Mouse (Mus musculus) stomach, postnatal 0 days (tissue): Measurements from ENCODE around the gene Pvr. TPM values are rescaled to one million over a fixed set of nuclear protein-coding genes. Genes with fewer than 3 reads are reported as not detected.

ENCODE experiments used
- ATAC-seq: fragments of 200-750 bp; cut with Nextera tagmentation; 2 replicates; pipeline ENCODE4 v1.8.0; 2017; ENCODE audit not compliant: low FRiP score, low TSS enrichment
- DNase-seq: peaks from one replicate; pipeline ENCODE4 v3.0.0-alpha.2; 2016; ENCODE audit warnings: low spot score
- H3K27ac ChIP-seq: fragments of 300-500 bp; sonication (generic); replicated peaks from 2 replicates; pipeline ENCODE4 v1.5.1; 2014; ENCODE audit warnings: mild to moderate bottlenecking, control low read depth
- H3K27me3 ChIP-seq: fragments of 300-500 bp; sonication (generic); 2 replicates; pipeline ENCODE4 v1.6.1; 2014; ENCODE audit warnings: low read length; ENCODE audit not compliant: control insufficient read depth, insufficient read depth
- H3K36me3 ChIP-seq: fragments of 300-500 bp; sonication (generic); 2 replicates; pipeline ENCODE4 v1.6.1; 2014; ENCODE audit warnings: low read length, mixed read lengths; ENCODE audit not compliant: control insufficient read depth, insufficient read depth
- H3K4me1 ChIP-seq: fragments of 300-500 bp; sonication (generic); replicated peaks from 2 replicates; pipeline ENCODE4 v1.6.1; 2014; ENCODE audit warnings: antibody characterized with exemption; ENCODE audit not compliant: control insufficient read depth, insufficient read depth
- H3K4me2 ChIP-seq: fragments of 300-500 bp; sonication (generic); replicated peaks from 2 replicates; pipeline ENCODE4 v1.6.1; 2014; ENCODE audit warnings: low read depth, mild to moderate bottlenecking, control low read depth, moderate library complexity
- H3K4me3 ChIP-seq: fragments of 300-500 bp; sonication (generic); 2 replicates; pipeline ENCODE4 v1.5.1; 2014; ENCODE audit warnings: low read depth, low read length, control low read depth
- H3K9ac ChIP-seq: fragments of 300-500 bp; sonication (generic); 2 replicates; pipeline ENCODE4 v1.6.1; 2014; ENCODE audit warnings: mild to moderate bottlenecking, low read length, control low read depth, mixed read lengths
- H3K9me3 ChIP-seq: fragments of 300-500 bp; sonication (generic); 2 replicates; pipeline ENCODE4 v1.6.1; 2016; ENCODE audit warnings: low read length; ENCODE audit not compliant: control insufficient read depth
- CTCF ChIP-seq: IDR thresholded peaks from 2 replicates; pipeline ENCODE4 v1.5.1; 2016; ENCODE audit warnings: antibody characterized with exemption, low read depth, mild to moderate bottlenecking, moderate library complexity
- EP300 ChIP-seq: optimal IDR thresholded peaks from 2 replicates; pipeline ENCODE3; 2016; ENCODE audit warnings: antibody characterized with exemption
- WGBS: fragments of 180-500 bp; shearing (Covaris S2); extraction: QIAGEN DNeasy Blood & Tissue Kit; methylation state at CpG from one replicate; pipeline ENCODE4 v1.1.7; 2014; 5-methylcytosine and 5-hydroxymethylcytosine counted together
- polyA plus RNA-seq: library from polyadenylated mRNA; unstranded; fragments of >200 nt; fragmentation: Nextera tagmentation; extraction: Ambion mirVana; gene quantifications from 2 replicates; pipeline ENCODE4 v1.2.1, GENCODE M21; 2015

The Pvr gene
- polyA plus RNA-seq, 1 experiment from 2014 or later: 6.2 TPM

DNA sequence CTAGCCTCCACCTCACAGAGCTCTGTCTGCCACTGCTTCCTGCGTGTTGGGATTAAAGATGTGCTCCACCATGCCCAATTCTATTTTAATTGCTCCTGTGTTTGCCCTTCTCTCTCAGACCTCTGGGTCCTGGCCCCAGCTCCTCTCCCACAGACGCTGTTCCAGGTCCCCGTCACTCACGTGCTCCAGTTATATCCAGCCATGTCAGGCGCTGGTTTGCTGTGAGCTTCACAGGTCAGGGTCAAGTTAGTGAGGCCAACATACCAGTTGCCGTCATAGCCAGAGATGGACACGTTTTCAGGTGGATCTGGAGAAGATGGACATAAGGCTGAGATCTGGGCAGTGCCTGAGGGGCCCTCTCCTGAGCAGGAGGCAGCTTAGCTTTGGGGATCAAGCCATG is 6.4 kb downstream of the Pvr start:
- Histone ChIP-seq H3K9me3 (no peaks in the 10 kb centered on the region), H3K27ac (no peak overlapping the region), H3K27me3 (no peaks in the 10 kb centered on the region), H3K4me1 (no peaks in the 10 kb centered on the region), H3K4me2 (no peak overlapping the region), H3K4me3 (no peak overlapping the region), H3K9ac (no peak overlapping the region), H3K36me3 (peaks cover 8% of the 10 kb centered on the region)
- ATAC-seq (no peak), DNase-seq (no peak)
- no peak for TF ChIP-seq CTCF
- no peak for TF ChIP-seq EP300
- WGBS: 92% methylated on average over 7 of the region's 7 CpGs

DNA sequence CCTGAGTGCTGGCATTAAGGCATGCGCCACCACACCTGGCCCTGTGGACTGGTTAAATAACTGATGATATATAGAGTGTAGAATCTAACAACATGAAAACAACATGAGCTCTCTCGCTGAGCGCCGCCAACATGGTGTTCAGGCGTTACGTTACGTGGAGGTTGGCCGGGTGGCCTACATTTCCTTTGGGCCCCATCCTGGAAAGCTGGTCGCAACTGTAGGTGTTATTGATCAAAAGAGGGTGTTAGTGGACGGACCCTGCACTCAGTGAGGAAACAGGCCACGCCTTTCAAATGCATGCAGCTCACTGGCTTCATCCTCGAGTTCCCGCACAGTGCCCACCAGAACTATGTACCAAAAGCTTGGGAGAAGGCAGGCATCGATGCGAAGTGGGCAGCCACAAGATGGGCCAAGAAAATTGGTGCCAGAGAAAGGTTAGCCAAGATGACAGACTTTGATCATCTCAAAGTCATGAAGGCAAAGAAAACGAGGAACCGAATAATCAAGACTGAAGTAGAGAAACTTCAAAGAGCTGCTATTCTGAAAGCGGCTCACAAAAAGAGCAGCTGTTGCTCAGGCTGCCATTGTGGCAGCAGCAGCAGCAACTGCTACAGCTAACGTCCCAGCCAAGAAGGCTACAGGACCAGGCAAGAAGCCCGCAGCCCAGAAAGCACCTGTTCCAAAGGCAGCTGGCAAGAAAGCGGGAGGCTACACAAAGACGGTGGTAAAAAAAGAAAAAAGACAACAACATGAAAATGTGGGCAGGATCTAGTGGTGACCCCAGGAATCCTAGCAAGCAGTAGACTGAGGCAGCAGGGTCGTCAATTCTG is 9.1 kb downstream of the Pvr start:
- H3K9ac ChIP-seq: no peak overlapping the region
- no peak for ATAC-seq
- no peak overlapping the region for H3K4me3 ChIP-seq
- no peak overlapping the region for H3K4me2 ChIP-seq
- peaks cover 20% of the 10 kb centered on the region for H3K36me3 ChIP-seq
- no peak for DNase-seq
- H3K9me3 ChIP-seq: no peaks in the 10 kb centered on the region
- TF ChIP-seq EP300: no peak
- no peak for TF ChIP-seq CTCF
- H3K27me3 ChIP-seq: no peaks in the 10 kb centered on the region
- H3K4me1 ChIP-seq: no peaks in the 10 kb centered on the region
- 90% methylated on average over 23 of the region's 23 CpGs for WGBS
- H3K27ac ChIP-seq: no peak overlapping the region

DNA sequence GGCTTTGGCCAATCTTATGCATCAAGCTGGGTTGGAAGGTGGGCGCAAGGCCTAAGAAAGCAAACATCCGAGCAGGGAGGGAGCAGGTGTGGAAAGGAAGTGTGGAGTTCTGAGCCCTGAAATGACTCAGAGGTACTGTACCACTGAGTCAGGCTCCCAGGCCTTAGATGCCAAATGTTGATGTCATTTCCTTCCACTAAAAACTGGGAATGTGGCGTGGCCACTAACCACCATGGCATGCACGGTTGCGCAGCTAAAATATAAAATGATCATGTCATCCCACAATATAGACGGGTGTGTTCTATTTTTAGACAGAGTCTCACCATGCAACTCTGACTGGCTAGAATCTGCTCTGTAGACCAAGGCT is 9.7 kb downstream of the Pvr start:
- DNase-seq: no peak
- 80% methylated on average over 6 of the region's 6 CpGs for WGBS
- Histone ChIP-seq H3K27ac (no peak overlapping the region), H3K4me3 (no peak overlapping the region), H3K4me1 (no peaks in the 10 kb centered on the region), H3K9me3 (no peaks in the 10 kb centered on the region), H3K27me3 (no peaks in the 10 kb centered on the region), H3K9ac (no peak overlapping the region), H3K36me3 (peaks cover 19% of the 10 kb centered on the region), H3K4me2 (no peak overlapping the region)
- no peak for TF ChIP-seq CTCF
- no peak for TF ChIP-seq EP300
- no peak; the same call in 1 of the 2 replicates for ATAC-seq

GRCm38 (mm10) chr7:19910421-19911291 is 10.3 kb downstream of the Pvr start:
- peaks cover 18% of the 10 kb centered on the region for H3K36me3 ChIP-seq
- no peaks in the 10 kb centered on the region for H3K9me3 ChIP-seq
- no peak overlapping the region for H3K4me2 ChIP-seq
- no peak overlapping the region for H3K4me3 ChIP-seq
- H3K27ac ChIP-seq: no peak overlapping the region
- 52% methylated on average over 21 of the region's 21 CpGs for WGBS
- no peaks in the 10 kb centered on the region for H3K4me1 ChIP-seq
- ATAC-seq: peak; percentile 75
- H3K27me3 ChIP-seq: no peaks in the 10 kb centered on the region
- TF ChIP-seq CTCF (peak; percentile 92), EP300 (no peak)
- H3K9ac ChIP-seq: no peak overlapping the region
- DNase-seq: peak; percentile 85

DNA sequence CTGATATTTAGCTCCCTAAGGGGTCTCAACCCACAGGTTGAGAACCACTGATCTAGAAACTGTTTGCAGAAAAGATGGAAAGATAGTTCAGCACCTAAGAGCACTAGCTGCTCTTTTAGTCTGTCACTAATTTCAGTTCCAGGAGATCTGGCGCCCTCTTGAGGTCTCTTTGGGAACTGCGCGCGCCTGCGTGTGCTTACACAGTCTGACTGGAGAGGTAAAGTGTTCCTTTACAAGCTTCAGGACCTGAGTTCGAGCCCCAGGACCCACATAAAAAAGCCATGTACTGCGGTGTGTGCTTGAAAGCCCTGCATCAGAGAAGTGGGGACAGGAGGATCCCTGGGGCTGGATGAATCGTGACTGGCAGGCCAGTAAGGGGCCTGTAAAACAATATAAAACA is 31.1 kb downstream of the Pvr start:
- Histone ChIP-seq H3K4me1 (no peaks in the 10 kb centered on the region), H3K9me3 (no peaks in the 10 kb centered on the region), H3K36me3 (no peaks in the 10 kb centered on the region), H3K27ac (no peak overlapping the region), H3K4me3 (no peak overlapping the region), H3K27me3 (no peaks in the 10 kb centered on the region), H3K4me2 (no peak overlapping the region), H3K9ac (no peak overlapping the region)
- ATAC-seq (no peak), DNase-seq (peak; percentile 71)
- WGBS: 44% methylated on average over 8 of the region's 8 CpGs
- TF ChIP-seq EP300 (no peak), CTCF (peak; percentile 84)
